Mouse (Mus musculus) bone marrow macrophage, adult 2 months (primary cell): ENCODE measurements around the gene Zfp408.

ENCODE experiments used
- CTCF ChIP-seq: IDR thresholded peaks from 2 replicates; pipeline ENCODE4 v1.5.1; 2012; ENCODE audit warnings: low read depth, mild to moderate bottlenecking, low read length, moderate library complexity
- POLR2A ChIP-seq: IDR thresholded peaks from 2 replicates; pipeline ENCODE4 v1.6.1; 2012; ENCODE audit warnings: mild to moderate bottlenecking, low read depth, low read length, borderline replicate concordance

GRCm38 (mm10) chr2:91676961-91677360 is 27.4 kb upstream of the Zfp408 start:
- TF ChIP-seq CTCF (no peak), POLR2A (no peak)
